Mouse (Mus musculus): ENCODE measurements at regions not wholly inside any gene's neighbourhood (a gene's known extent, or its start where the extent isn't known, plus 50 kb on each side); places are given as distances from the start of the nearest gene placed in this dataset.

DNA sequence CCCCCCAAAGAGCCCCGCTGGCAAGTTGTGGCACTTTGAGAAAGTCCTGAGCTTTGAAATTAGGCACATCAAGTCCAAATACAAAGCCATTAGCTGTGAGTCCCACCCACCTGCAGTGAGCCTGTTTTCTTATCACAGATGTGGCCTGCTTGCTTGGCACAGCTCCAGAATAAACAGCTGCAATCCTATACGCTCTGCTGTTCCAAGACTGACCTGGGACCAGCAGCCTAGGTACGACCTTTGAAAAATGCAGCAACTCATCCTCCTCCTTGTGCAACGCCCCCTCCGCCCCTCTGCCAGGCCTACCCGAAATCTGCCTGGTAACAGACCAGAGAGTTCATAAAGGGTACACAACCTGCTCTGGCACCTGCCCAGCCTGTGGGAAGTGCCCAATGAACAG is 115.8 kb upstream of the Usp24 start:
- 34% methylated on average over 6 of the region's 6 CpGs for WGBS
- peak overlapping the region; percentile 6; the same call in 1 of the 2 replicates for H3K4me2 ChIP-seq (replicated peaks; ENCODE audit: low read depth, low read length, severe bottlenecking)
- H3K27ac ChIP-seq (replicated peaks; ENCODE audit: low read depth, low read length) = no peak overlapping the region
- no peaks in the 10 kb centered on the region for H3K27me3 ChIP-seq (ENCODE audit: control insufficient read depth, insufficient read depth, low read length)
- no peaks in the 10 kb centered on the region for H3K36me3 ChIP-seq (ENCODE audit: control insufficient read depth, insufficient read depth, low read length)
- TF ChIP-seq POLR2A (IDR thresholded peaks at IDR 0.05; ENCODE audit: borderline replicate concordance, extremely low read depth, insufficient read depth, insufficient read length) = no peak
- DNase-seq (ENCODE audit: low spot score) (peak; percentile 55), ATAC-seq (ENCODE audit: low FRiP score, low read depth) (peak; percentile 73; the same call in 1 of the 2 replicates)
- H3K4me3 ChIP-seq (replicated peaks; ENCODE audit: low read length) = no peak overlapping the region
- H3K9ac ChIP-seq (ENCODE audit: low read depth, low read length, severe bottlenecking) = 0 out of 2 replicates have a peak overlapping the region, but pooled peaks have one; percentile 0
- peaks cover 22% of the 10 kb centered on the region for H3K4me1 ChIP-seq (ENCODE audit: control insufficient read depth, insufficient read depth, low read length)
- no peaks in the 10 kb centered on the region for H3K9me3 ChIP-seq (ENCODE audit: control insufficient read depth, low read length)

DNA sequence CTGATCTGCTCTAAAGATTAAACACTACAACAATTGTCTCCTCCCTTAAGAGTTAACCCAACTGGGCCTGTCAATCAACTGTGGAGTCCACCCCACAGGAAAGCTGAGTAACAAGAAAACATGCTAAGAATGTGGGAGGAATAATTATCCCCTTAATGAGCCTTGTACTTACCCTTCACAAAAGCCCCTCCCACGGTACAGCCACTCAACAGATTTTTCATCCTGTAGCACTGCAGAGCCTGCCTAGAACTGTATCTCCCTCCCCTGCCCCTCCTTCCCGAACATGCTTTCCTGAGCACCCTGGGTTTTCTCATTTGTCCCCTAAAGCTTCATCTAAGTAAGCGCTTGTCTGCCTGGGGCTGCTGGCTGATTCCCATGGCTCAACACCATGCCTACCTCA is 113.5 kb upstream of the Usp24 start:
- no peak for TF ChIP-seq POLR2A (IDR thresholded peaks at IDR 0.05; ENCODE audit: borderline replicate concordance, extremely low read depth, insufficient read depth, insufficient read length)

DNA sequence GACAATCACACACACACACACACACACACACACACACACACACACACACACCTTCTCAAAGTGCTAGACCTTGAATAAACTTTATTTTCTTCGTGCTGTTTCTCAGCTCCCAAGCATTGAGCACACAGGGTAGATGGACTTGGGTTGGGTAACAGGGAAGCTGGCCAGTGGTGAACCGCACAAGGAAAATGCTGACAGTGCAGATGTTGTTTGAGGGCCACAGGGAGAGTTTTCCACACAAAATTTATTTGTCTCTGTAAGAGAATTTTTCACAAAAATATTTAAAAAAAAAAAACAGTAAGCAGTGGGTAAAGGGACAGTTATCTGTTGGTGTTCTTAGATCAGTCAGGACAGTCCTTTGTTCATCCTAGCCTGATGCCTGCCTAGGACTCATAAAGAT is 110.8 kb upstream of the Usp24 start:
- H3K9ac ChIP-seq (ENCODE audit: low read depth, low read length, severe bottlenecking) = no peak overlapping the region
- peaks cover 5% of the 10 kb centered on the region; the same call in 1 of the 2 replicates for H3K4me1 ChIP-seq (ENCODE audit: control insufficient read depth, insufficient read depth, low read length)
- 78% methylated on average over 2 of the region's 2 CpGs for WGBS
- TF ChIP-seq POLR2A (IDR thresholded peaks at IDR 0.05; ENCODE audit: borderline replicate concordance, extremely low read depth, insufficient read depth, insufficient read length) = no peak
- no peaks in the 10 kb centered on the region for H3K9me3 ChIP-seq (ENCODE audit: control insufficient read depth, low read length)
- ATAC-seq (ENCODE audit: low FRiP score, low read depth) = no peak
- no peaks in the 10 kb centered on the region for H3K27me3 ChIP-seq (ENCODE audit: control insufficient read depth, insufficient read depth, low read length)
- H3K36me3 ChIP-seq (ENCODE audit: control insufficient read depth, insufficient read depth, low read length) = no peaks in the 10 kb centered on the region
- no peak for DNase-seq (ENCODE audit: low spot score)
- no peak overlapping the region for H3K4me3 ChIP-seq (replicated peaks; ENCODE audit: low read length)
- no peak overlapping the region for H3K4me2 ChIP-seq (replicated peaks; ENCODE audit: low read depth, low read length, severe bottlenecking)
- no peak overlapping the region for H3K27ac ChIP-seq (replicated peaks; ENCODE audit: low read depth, low read length)

More for the DNA sequence above, 113.5 kb upstream of the Usp24 start:
- no peak overlapping the region for H3K4me3 ChIP-seq (replicated peaks; ENCODE audit: low read length)
- no peak overlapping the region for H3K9ac ChIP-seq (ENCODE audit: low read depth, low read length, severe bottlenecking)
- ATAC-seq (ENCODE audit: low FRiP score, low read depth) (no peak), DNase-seq (ENCODE audit: low spot score) (no peak)
- no peaks in the 10 kb centered on the region for H3K9me3 ChIP-seq (ENCODE audit: control insufficient read depth, low read length)
- H3K4me1 ChIP-seq (ENCODE audit: control insufficient read depth, insufficient read depth, low read length) = peaks cover 24% of the 10 kb centered on the region
- no peak overlapping the region for H3K27ac ChIP-seq (replicated peaks; ENCODE audit: low read depth, low read length)
- WGBS = 60% methylated on average over 3 of the region's 3 CpGs
- no peak overlapping the region for H3K4me2 ChIP-seq (replicated peaks; ENCODE audit: low read depth, low read length, severe bottlenecking)
- H3K27me3 ChIP-seq (ENCODE audit: control insufficient read depth, insufficient read depth, low read length) = no peaks in the 10 kb centered on the region
- H3K36me3 ChIP-seq (ENCODE audit: control insufficient read depth, insufficient read depth, low read length) = no peaks in the 10 kb centered on the region

DNA sequence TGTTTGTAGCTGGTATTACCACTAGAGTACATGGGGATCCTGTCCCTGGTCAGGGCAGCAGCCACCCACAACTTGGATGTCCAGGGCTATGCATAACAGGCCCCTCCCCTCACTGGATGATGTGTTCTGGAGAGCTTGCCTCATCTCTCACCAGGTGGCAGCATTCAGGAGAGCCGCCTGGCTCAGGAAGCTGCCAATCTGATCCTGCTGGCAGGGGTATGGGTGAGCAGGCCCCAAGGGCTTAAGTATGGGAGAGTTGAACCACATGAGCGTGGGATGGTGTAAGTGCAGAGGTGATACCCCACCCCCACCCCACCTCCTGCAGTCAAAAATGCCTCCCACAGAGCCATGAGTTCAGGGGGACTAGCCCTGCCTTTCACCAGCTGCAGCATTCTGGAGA is 110.0 kb upstream of the Usp24 start:
- no peak for DNase-seq (ENCODE audit: low spot score)
- Histone ChIP-seq H3K4me1 (ENCODE audit: control insufficient read depth, insufficient read depth, low read length) (0 out of 2 replicates have a peak, but pooled peaks cover 2% of the 10 kb centered on the region), H3K27me3 (ENCODE audit: control insufficient read depth, insufficient read depth, low read length) (no peaks in the 10 kb centered on the region), H3K36me3 (ENCODE audit: control insufficient read depth, insufficient read depth, low read length) (no peaks in the 10 kb centered on the region), H3K27ac (replicated peaks; ENCODE audit: low read depth, low read length) (no peak overlapping the region), H3K4me2 (replicated peaks; ENCODE audit: low read depth, low read length, severe bottlenecking) (no peak overlapping the region), H3K4me3 (replicated peaks; ENCODE audit: low read length) (no peak overlapping the region), H3K9ac (ENCODE audit: low read depth, low read length, severe bottlenecking) (no peak overlapping the region), H3K9me3 (ENCODE audit: control insufficient read depth, low read length) (no peaks in the 10 kb centered on the region)
- WGBS = 26% methylated on average over 2 of the region's 2 CpGs
- TF ChIP-seq POLR2A (IDR thresholded peaks at IDR 0.05; ENCODE audit: borderline replicate concordance, extremely low read depth, insufficient read depth, insufficient read length) = no peak
- no peak for ATAC-seq (ENCODE audit: low FRiP score, low read depth)

DNA sequence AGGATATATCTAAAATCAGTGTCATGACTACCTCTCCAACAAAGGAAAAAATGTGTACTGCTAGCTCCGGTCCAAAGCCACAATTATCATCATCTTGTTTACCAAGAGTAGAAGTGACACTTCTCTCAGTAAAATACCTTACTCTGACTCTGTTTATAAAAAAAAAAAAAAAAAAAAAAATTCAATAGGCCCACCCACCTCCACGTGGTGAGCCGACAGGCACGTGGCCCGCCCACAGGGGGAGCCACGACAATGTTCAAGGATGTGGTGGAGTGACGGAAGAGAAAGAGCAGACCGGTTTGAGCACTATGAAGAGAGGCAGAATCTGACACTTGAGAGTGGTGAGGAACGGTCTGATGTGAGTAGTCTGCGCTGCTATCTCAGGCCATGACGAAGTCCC is 106.5 kb upstream of the Usp24 start:
- Histone ChIP-seq H3K9me3 (ENCODE audit: control insufficient read depth, low read length) (no peaks in the 10 kb centered on the region), H3K4me1 (ENCODE audit: control insufficient read depth, insufficient read depth, low read length) (0 out of 2 replicates have a peak, but pooled peaks cover 2% of the 10 kb centered on the region), H3K4me3 (replicated peaks; ENCODE audit: low read length) (no peak overlapping the region), H3K27me3 (ENCODE audit: control insufficient read depth, insufficient read depth, low read length) (no peaks in the 10 kb centered on the region), H3K36me3 (ENCODE audit: control insufficient read depth, insufficient read depth, low read length) (no peaks in the 10 kb centered on the region), H3K4me2 (replicated peaks; ENCODE audit: low read depth, low read length, severe bottlenecking) (no peak overlapping the region), H3K9ac (ENCODE audit: low read depth, low read length, severe bottlenecking) (no peak overlapping the region), H3K27ac (replicated peaks; ENCODE audit: low read depth, low read length) (no peak overlapping the region)
- TF ChIP-seq POLR2A (IDR thresholded peaks at IDR 0.05; ENCODE audit: borderline replicate concordance, extremely low read depth, insufficient read depth, insufficient read length) = no peak
- 91% methylated on average over 11 of the region's 11 CpGs for WGBS
- ATAC-seq (ENCODE audit: low FRiP score, low read depth) (no peak), DNase-seq (ENCODE audit: low spot score) (no peak)

DNA sequence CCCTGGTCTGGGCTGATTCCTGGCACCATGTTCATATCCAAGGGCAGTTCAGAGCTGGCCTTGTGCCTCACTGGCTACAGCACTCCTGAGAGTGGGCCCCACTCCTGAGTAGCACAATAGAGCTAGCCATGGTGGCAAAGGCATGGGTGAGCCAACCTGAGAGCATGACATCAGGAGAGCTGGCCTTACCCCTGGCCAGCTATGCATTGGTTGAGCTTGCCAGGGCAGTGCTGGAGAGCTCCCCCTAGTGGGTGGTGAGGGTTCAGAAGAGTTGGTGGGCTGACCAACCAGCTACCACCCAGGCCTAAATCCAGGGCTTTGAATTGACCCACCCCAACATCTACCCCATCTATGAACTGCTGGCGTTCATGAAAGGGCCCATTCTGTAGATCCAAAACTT is 106.0 kb upstream of the Usp24 start:
- 100% methylated on average over 1 of the region's 1 CpGs for WGBS
- H3K27ac ChIP-seq (replicated peaks; ENCODE audit: low read depth, low read length) = no peak overlapping the region
- H3K9me3 ChIP-seq (ENCODE audit: control insufficient read depth, low read length) = no peaks in the 10 kb centered on the region
- TF ChIP-seq POLR2A (IDR thresholded peaks at IDR 0.05; ENCODE audit: borderline replicate concordance, extremely low read depth, insufficient read depth, insufficient read length) = no peak
- no peak overlapping the region for H3K4me2 ChIP-seq (replicated peaks; ENCODE audit: low read depth, low read length, severe bottlenecking)
- ATAC-seq (ENCODE audit: low FRiP score, low read depth) (no peak), DNase-seq (ENCODE audit: low spot score) (no peak)
- H3K4me3 ChIP-seq (replicated peaks; ENCODE audit: low read length) = no peak overlapping the region
- no peaks in the 10 kb centered on the region for H3K36me3 ChIP-seq (ENCODE audit: control insufficient read depth, insufficient read depth, low read length)
- H3K9ac ChIP-seq (ENCODE audit: low read depth, low read length, severe bottlenecking) = no peak overlapping the region
- H3K4me1 ChIP-seq (ENCODE audit: control insufficient read depth, insufficient read depth, low read length) = 0 out of 2 replicates have a peak, but pooled peaks cover 2% of the 10 kb centered on the region
- no peaks in the 10 kb centered on the region for H3K27me3 ChIP-seq (ENCODE audit: control insufficient read depth, insufficient read depth, low read length)
